Comparison of ENCODE assay signal across 29 mouse cellular contexts in genomic region chr4:152650198-152650597, GRCm38 (mm10).
DNase-seq lines count a peak whose midpoint lies in the region; ATAC-seq and TF ChIP-seq lines count a peak whose summit lies in the region.
"Had no signal": no experiment of that assay in that cellular context is flagged by ENCODE, and none has a peak within 500 bp of the region (broad histone marks: within the 10 kb centered on the region; RNA-seq: fewer than 3 reads in every experiment).

No protein-coding gene starts in this region.

- no peak overlapping the region for H3K27ac ChIP-seq in hindbrain, postnatal 0 days
- no peak overlapping the region for H3K27ac ChIP-seq in hindbrain, embryonic 10.5 days
- H3K27ac ChIP-seq in stomach, embryonic 16.5 days (ENCODE audit: low read length) = no peak overlapping the region
- H3K27ac ChIP-seq in stomach, postnatal 0 days (replicated peaks) = no peak overlapping the region
- H3K27ac ChIP-seq: forebrain, embryonic 10.5 days; liver, embryonic 15.5 days; lung, embryonic 15.5 days; midbrain, embryonic 13.5 days; neural tube, embryonic 12.5 days; stomach, embryonic 15.5 days had no signal

- H3K9me3 ChIP-seq in hindbrain, postnatal 0 days (ENCODE audit: low read length) = no peaks in the 10 kb centered on the region
- no peaks in the 10 kb centered on the region for H3K9me3 ChIP-seq in hindbrain, embryonic 10.5 days
- H3K9me3 ChIP-seq in stomach, embryonic 16.5 days (replicated peaks; ENCODE audit: control insufficient read depth, low read length) = no peaks in the 10 kb centered on the region
- no peaks in the 10 kb centered on the region for H3K9me3 ChIP-seq in stomach, postnatal 0 days (ENCODE audit: control insufficient read depth, low read length)
- H3K9me3 ChIP-seq: forebrain, embryonic 10.5 days; heart, embryonic 12.5 days; lung, embryonic 15.5 days; midbrain, embryonic 13.5 days; neural tube, embryonic 12.5 days; stomach, embryonic 15.5 days had no signal

- no peak overlapping the region for H3K4me2 ChIP-seq in hindbrain, postnatal 0 days (ENCODE audit: low read depth, low read length)
- H3K4me2 ChIP-seq in stomach, embryonic 16.5 days (ENCODE audit: low read depth, low read length) = no peak overlapping the region
- H3K4me2 ChIP-seq in stomach, postnatal 0 days (replicated peaks; ENCODE audit: low read depth) = no peak overlapping the region
- H3K4me2 ChIP-seq: heart, embryonic 12.5 days; liver, embryonic 15.5 days; lung, embryonic 15.5 days; midbrain, embryonic 13.5 days; neural tube, embryonic 12.5 days; stomach, embryonic 15.5 days had no signal

- peak; percentile 78 for ATAC-seq in hindbrain, postnatal 0 days
- 0 out of 2 replicates have a peak, but pooled peaks have one; percentile 29 for ATAC-seq in stomach, embryonic 16.5 days (ENCODE audit: insufficient read depth, low FRiP score)
- no peak for ATAC-seq in stomach, postnatal 0 days (ENCODE audit: low FRiP score, low TSS enrichment)
- ATAC-seq: CD4-positive, CD25-positive, alpha-beta regulatory T cell, adult 4 months; forebrain, postnatal 0 days; inflammation-experienced regulatory T-cells, adult 6 months; midbrain, embryonic 13.5 days had no signal

- no peak overlapping the region for H3K9ac ChIP-seq in hindbrain, postnatal 0 days (replicated peaks; ENCODE audit: low read length)
- no peak overlapping the region for H3K9ac ChIP-seq in stomach, embryonic 16.5 days (ENCODE audit: low read length)
- no peak overlapping the region for H3K9ac ChIP-seq in stomach, postnatal 0 days (ENCODE audit: low read length)
- H3K9ac ChIP-seq: forebrain, postnatal 0 days; heart, embryonic 12.5 days; liver, embryonic 15.5 days; lung, embryonic 15.5 days; midbrain, embryonic 13.5 days; neural tube, embryonic 12.5 days; stomach, embryonic 15.5 days had no signal

- H3K4me3 ChIP-seq in hindbrain, postnatal 0 days (ENCODE audit: low read length) = no peak overlapping the region
- H3K4me3 ChIP-seq in hindbrain, embryonic 10.5 days = no peak overlapping the region
- H3K4me3 ChIP-seq in stomach, embryonic 16.5 days (replicated peaks; ENCODE audit: low read length) = no peak overlapping the region
- no peak overlapping the region for H3K4me3 ChIP-seq in stomach, postnatal 0 days (ENCODE audit: low read depth, low read length)
- H3K4me3 ChIP-seq: forebrain, embryonic 10.5 days; heart, embryonic 12.5 days; liver, embryonic 15.5 days; lung, embryonic 15.5 days; midbrain, embryonic 13.5 days; neural tube, embryonic 12.5 days; stomach, embryonic 15.5 days had no signal

- DNase-seq in hindbrain, postnatal 0 days (ENCODE audit: low spot score) = no peak
- DNase-seq in hindbrain, embryonic 10.5 days (ENCODE audit: low spot score) = no peak
- DNase-seq in stomach, postnatal 0 days (ENCODE audit: low spot score) = no peak
- peak; percentile 9 for DNase-seq in forelimb bud, embryonic 11.5 days (ENCODE audit: low read depth, low spot score)
- peak; percentile 43 for DNase-seq in testis, postnatal 14 days (ENCODE audit: low spot score)
- no peak for DNase-seq in left cerebral cortex, adult 18-20 months (ENCODE audit: low spot score in 2 of 2)
- no peak for DNase-seq in cerebellum, adult 11-12 months
- DNase-seq: adrenal gland, postnatal 36 days; cerebellum, adult 9-11 months; forebrain, postnatal 0 days; gastrocnemius, postnatal 25 days; heart, adult 18-20 months; heart, postnatal 10 days; kidney, adult 8-10 months; liver; lung, postnatal 36 days; right cerebral cortex, adult 18-20 months; thymus, postnatal 14 days had no signal

- no peak for TF ChIP-seq CTCF in hindbrain, postnatal 0 days (IDR thresholded peaks at IDR 0.05; ENCODE audit: low read depth)
- TF ChIP-seq CTCF in stomach, postnatal 0 days (IDR thresholded peaks at IDR 0.05; ENCODE audit: low read depth) = no peak

- no peak for TF ChIP-seq EP300 in stomach, postnatal 0 days (optimal IDR thresholded peaks at IDR 0.05)

- H3K4me1 ChIP-seq in hindbrain, postnatal 0 days (ENCODE audit: insufficient read depth, low read length) = no peaks in the 10 kb centered on the region
- peaks cover 8% of the 10 kb centered on the region; the same call in 1 of the 2 replicates for H3K4me1 ChIP-seq in hindbrain, embryonic 10.5 days (replicated peaks)
- H3K4me1 ChIP-seq in stomach, embryonic 16.5 days (ENCODE audit: control insufficient read depth, insufficient read depth, low read length) = no peaks in the 10 kb centered on the region
- H3K4me1 ChIP-seq in stomach, postnatal 0 days (replicated peaks; ENCODE audit: control insufficient read depth, insufficient read depth) = no peaks in the 10 kb centered on the region
- H3K4me1 ChIP-seq: heart, embryonic 12.5 days; liver, embryonic 15.5 days; lung, embryonic 15.5 days; megakaryocyte, embryonic 14.5 days; neural tube, embryonic 12.5 days; stomach, embryonic 15.5 days had no signal

- H3K36me3 ChIP-seq in hindbrain, postnatal 0 days (ENCODE audit: insufficient read depth, low read length) = no peaks in the 10 kb centered on the region
- H3K36me3 ChIP-seq in hindbrain, embryonic 10.5 days = no peaks in the 10 kb centered on the region
- H3K36me3 ChIP-seq in stomach, embryonic 16.5 days (ENCODE audit: control insufficient read depth, insufficient read depth, low read length) = no peaks in the 10 kb centered on the region
- no peaks in the 10 kb centered on the region for H3K36me3 ChIP-seq in stomach, postnatal 0 days (ENCODE audit: control insufficient read depth, insufficient read depth, low read length)
- H3K36me3 ChIP-seq: forebrain, embryonic 10.5 days; heart, embryonic 12.5 days; liver, embryonic 15.5 days; lung, embryonic 15.5 days; midbrain, embryonic 13.5 days; neural tube, embryonic 12.5 days; stomach, embryonic 15.5 days had no signal

- no peaks in the 10 kb centered on the region for H3K27me3 ChIP-seq in hindbrain, postnatal 0 days (ENCODE audit: insufficient read depth, low read length)
- H3K27me3 ChIP-seq in hindbrain, embryonic 10.5 days (ENCODE audit: insufficient read depth, poor library complexity, severe bottlenecking) = no peaks in the 10 kb centered on the region
- no peaks in the 10 kb centered on the region for H3K27me3 ChIP-seq in stomach, embryonic 16.5 days (ENCODE audit: control insufficient read depth, insufficient read depth, low read length)
- H3K27me3 ChIP-seq in stomach, postnatal 0 days (ENCODE audit: control insufficient read depth, insufficient read depth, low read length) = no peaks in the 10 kb centered on the region
- H3K27me3 ChIP-seq: heart, embryonic 12.5 days; liver, embryonic 15.5 days; lung, embryonic 15.5 days; megakaryocyte, embryonic 14.5 days; midbrain, embryonic 13.5 days; neural tube, embryonic 12.5 days; stomach, embryonic 15.5 days had no signal

- 73% methylated on average over 8 of the region's 8 CpGs for WGBS in hindbrain, postnatal 0 days
- WGBS in hindbrain, embryonic 10.5 days = 82% methylated on average over 8 of the region's 8 CpGs
- 59% methylated on average over 8 of the region's 8 CpGs for WGBS in stomach, embryonic 16.5 days
- WGBS in stomach, postnatal 0 days = 56% methylated on average over 8 of the region's 8 CpGs

Comparison
In these comparisons a context has a peak if more than half of its experiments do, and no peak if none do; other contexts are left out.
1. DNase-seq: peak in forelimb bud, embryonic 11.5 days (single experiment) and testis, postnatal 14 days (single experiment); none in hindbrain, postnatal 0 days (single experiment), hindbrain, embryonic 10.5 days (single experiment), stomach, postnatal 0 days (single experiment), left cerebral cortex, adult 18-20 months (0 of 2) and cerebellum, adult 11-12 months (single experiment).